Mouse (Mus musculus): ENCODE measurements around the gene Plpp7.

Gene Plpp7

DNA sequence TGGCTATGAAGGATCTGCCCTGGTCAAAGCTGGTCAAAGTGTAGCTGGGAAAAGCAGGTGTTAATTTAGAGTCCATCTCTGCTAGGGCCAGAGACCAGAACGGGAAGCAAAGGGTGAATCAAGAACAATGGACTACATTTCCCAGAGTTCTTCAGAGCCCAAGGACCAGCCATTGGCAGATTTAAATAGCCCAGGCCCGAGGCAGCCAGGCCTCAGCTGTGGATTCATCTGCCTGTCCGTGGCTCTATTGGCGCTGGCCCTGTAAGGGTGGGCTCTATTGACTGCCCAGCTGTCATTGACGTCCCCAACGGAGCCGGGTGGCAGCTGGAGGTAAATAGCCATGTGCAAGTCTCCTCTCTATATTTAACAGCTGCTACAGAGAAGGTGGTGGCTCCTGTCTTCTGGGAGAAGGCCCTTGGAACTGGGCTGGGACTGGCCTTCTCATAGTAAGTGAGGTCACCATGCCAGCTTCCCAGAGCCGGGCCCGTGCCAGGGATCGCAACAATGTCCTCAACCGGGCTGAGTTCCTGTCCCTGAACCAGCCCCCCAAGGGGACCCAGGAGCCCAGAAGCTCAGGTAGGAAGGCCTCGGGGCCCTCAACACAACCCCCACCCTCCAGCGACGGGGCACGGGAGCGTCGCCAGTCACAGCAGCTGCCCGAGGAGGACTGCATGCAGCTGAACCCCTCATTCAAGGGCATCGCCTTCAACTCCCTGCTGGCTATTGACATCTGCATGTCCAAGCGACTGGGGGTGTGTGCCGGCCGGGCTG lies at the start of gene Plpp7:
TSS of gene Plpp7 (plus strand) at position 178 of the 771 bp plus-strand sequence.
- in situ Hi-C loops (cut with MboI, MseI) = no loop called here

- in situ Hi-C loops (cut with MboI, MseI) = no loop called here
These were observed 49.3 kb upstream of the Plpp7 start for GRCm38 (mm10) chr2:32046009-32046408.

GRCm38 (mm10) chr2:32047323-32047722 lies 48.0 kb upstream of the Plpp7 start:
- in situ Hi-C loops (cut with MboI, MseI) = no loop called here

DNA sequence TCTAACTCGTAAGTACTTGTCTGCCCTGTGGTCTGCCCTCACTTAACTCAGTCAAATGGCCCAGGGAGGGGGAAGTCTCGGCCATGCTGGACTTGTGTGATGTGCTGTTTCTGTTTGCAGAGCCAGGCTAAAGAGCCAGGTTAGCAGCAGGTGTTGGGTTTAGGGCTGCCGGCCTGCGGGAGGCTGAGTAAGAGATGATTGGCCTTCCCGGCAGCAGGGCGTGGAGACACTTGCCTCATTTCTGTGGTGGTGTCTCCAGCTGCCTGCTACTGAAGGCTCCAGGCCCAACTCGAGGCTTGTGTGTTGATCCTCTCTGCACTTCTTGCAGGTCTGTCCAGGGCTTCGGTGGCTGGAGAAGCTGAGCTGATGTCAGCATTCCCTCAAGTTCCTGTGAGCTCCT lies 43.5 kb upstream of the Plpp7 start:
- in situ Hi-C loops (cut with MboI, MseI) = no loop called here

GRCm38 (mm10) chr2:32052418-32052817 lies 42.9 kb upstream of the Plpp7 start:
- in situ Hi-C loops (cut with MboI, MseI) = no loop called here

DNA sequence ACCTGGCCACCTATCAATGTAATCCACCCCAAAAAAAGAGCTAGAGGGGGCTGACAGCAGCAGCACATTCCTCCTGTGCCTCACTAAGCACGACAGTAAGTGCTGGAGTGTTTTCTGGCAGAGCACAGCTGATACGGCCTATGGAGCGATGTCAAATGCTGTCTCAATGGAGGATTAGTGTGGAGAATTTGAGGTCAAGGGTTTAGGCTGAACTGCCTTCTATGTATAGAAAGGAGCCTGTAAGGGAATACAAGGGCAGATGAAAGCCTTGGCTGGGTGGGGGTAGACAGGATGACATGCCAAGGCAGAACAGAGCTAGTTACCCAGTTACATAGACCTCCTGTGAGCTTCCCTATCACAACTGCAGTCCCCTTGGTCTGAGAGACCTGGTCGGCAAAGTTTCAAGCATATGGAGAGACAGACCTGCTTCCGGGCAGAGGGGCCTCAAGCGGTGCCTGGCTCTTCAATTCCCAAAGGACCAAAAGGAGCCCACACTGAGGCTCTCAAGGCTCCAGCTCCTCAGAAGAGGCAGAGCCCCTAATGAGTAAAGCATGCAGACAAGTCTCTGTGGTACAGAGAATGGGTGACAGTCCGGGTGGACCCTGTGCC lies 39.9 kb upstream of the Plpp7 start:
- in situ Hi-C loops (cut with MboI, MseI) = no loop called here

DNA sequence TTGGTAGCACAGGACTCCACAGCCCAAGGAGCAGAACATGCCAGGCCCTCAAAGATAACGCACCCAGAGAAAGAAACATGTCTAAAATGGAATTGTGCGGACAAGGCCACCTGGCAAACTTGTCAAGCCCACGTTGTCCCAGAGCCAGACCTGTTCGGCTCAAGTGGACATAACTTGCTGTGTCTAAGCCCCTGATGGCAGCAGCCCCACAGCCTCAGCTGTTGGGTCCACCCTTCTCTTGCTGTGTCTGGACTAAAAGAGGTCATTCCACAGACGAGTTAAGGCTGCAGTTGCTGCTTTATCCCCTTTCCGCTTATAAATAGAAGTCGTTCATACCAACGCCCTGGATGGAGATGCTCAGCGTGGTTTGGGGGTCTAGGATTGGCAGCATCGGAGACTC lies 38.8 kb upstream of the Plpp7 start:
- in situ Hi-C loops (cut with MboI, MseI) = no loop called here

- in situ Hi-C loops (cut with MboI, MseI) = no loop called here
These were observed 38.0 kb upstream of the Plpp7 start for GRCm38 (mm10) chr2:32057360-32057759.

- in situ Hi-C loops (cut with MboI, MseI) = no loop called here
These were observed 37.5 kb upstream of the Plpp7 start for GRCm38 (mm10) chr2:32057794-32058193.

- in situ Hi-C loops (cut with MboI, MseI) = no loop called here
These were observed 37.1 kb upstream of the Plpp7 start for GRCm38 (mm10) chr2:32058241-32058640.

DNA sequence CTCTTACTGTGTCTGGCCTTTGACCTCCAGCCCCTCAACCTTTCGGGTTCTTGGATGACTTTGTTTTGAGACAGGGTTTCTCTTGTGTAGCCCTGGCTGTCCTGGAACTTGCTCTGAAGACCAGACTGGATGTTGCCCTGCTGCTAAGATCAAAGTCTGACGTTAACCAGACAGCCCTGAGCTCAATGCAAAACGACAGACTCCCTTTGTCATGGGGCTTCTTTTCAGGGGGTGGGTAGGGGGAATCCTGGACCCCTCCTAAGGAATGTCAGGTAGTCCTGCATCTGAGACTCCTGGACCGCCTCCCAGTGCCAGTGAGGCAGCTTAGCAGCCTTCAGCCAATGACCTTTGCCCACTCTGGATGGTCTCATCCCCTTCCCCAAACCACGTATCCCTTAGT lies 36.6 kb upstream of the Plpp7 start:
- in situ Hi-C loops (cut with MboI, MseI) = no loop called here

DNA sequence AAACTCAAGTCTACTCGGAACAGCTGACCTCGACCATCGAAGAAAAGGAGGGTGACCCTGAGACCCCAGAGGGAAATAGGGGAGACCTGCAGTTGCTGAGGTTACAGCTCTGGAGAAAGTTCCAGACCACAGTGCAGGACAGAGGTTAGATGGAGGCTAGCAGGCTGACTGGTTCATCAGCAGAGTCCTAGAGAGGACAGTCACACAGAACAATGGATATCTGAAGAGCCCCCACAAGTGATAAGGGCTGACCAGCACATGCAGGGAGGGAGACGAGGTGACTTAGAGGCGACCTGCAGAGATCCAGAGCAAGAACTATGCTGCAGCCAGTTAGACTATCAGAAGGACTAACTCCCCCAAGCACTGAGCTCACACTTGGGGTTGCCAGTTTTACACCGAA lies 35.7 kb upstream of the Plpp7 start:
- in situ Hi-C loops (cut with MboI, MseI) = no loop called here

DNA sequence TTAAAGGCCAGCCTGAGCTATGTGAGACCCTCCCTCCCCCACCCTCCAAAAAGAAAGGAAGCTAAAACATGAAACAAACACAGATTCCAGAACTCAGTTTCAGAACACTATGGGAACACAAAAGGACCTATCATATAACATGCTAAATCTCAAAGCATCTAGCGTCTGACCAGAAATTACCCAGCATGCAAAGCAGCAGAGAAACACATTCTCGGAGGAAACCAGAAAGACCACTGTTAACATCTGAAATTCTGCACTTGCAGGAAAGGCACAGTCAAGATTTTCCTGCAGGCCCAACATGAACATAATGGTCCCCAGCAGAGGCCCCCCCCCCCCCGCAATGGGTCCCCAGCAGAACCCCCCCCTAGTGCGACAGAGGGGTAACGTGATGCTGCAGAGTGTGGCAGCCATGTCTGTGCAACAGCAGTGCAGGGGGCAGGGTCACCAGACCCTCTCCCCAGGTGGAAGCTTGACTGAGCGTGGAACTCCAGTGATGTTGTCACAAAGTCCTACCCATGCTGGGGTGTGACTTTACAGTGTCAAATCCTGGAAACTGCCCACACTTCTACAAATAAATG lies 35.0 kb upstream of the Plpp7 start:
- in situ Hi-C loops (cut with MboI, MseI) = no loop called here

DNA sequence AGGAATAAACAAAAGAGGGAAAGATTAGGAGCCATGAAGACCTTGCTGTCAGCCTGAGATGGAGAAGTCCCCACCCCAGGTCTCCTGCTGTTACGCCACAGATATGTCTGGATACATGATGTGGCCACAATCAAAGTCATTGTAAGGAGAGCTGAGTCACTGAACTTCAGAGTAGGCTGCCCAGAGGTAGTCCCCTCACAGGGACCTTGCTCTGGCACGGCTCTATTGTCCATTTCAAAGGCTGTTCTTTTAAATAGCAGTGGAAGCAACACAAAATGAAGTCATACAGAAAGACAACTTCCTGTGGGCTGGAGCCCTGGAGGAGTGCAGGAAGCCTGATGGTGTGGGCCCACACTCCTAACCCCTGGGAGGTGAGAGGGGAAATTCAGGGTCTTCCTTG lies 34.1 kb upstream of the Plpp7 start:
- in situ Hi-C loops (cut with MboI, MseI) = no loop called here

GRCm38 (mm10) chr2:32061722-32062505 lies 33.4 kb upstream of the Plpp7 start:
- in situ Hi-C loops (cut with MboI, MseI) = no loop called here

DNA sequence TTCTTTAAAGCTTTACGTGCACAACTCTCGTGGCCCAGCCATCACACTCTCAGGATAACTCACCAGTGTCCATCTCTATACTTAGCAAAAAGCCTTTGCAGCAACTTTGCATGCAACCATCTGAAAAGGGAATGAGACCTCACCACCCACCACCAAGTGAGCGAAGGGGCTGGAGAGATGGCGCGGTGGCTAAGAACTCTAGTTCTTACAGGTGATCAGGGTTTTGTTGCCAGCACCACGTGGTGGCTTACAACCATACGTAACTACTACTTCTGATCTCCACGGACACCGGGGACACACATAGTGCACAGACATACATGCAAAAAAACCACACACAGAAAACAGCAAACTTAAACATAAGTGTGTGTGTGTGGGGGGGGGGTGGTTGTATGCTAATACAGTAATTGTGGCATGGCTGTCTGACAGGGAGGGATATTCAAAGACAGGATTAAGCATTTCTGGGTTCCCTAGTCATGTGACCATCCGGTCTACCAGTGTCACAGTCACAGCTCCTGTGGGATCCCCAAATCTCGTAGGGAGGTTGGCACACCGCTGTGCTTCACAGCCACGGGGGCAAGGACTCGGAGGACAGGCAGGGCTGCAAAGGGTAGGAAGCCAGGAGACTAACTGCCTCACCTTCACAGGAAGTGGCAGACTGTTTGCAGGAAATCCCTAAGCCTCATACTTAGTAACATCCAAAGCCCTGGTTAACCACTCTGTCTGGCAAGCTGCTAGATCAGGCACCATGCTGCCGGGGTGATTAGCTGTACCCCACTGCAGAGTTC lies 32.5 kb upstream of the Plpp7 start:
- in situ Hi-C loops (cut with MboI, MseI) = no loop called here

DNA sequence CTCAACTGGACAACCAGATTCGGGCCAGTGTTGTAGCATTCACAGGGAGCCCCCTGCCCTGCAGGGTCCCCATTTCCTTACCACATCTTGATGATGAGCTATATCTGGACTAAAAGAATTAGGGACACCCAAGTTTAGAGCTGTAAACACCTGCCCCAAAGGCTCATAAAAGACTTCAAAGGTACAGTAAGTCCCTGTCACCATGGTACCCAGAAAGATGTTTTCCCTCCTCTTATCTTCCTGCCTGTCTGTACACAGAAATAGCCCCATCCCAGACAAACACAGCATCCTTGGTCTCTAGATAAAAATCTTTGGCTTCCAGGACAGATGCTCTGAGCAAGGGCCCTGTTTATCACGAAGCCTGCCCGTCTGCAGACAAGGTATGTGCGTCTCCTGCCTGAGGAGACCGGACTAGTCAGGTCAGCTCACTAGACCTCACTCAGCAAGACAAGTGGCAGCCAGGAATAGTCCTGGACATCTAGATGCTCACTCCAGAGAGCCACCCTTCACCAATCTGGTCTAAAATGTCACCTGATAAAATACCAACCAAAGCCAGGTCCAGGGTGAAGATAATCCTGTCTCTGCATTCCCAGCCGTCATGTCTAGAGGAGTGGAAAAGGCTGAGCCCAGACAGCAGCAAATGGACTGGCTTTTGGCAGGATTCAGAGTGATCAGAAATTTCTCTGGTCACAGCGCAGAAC lies 31.7 kb upstream of the Plpp7 start:
- in situ Hi-C loops (cut with MboI, MseI) = no loop called here

DNA sequence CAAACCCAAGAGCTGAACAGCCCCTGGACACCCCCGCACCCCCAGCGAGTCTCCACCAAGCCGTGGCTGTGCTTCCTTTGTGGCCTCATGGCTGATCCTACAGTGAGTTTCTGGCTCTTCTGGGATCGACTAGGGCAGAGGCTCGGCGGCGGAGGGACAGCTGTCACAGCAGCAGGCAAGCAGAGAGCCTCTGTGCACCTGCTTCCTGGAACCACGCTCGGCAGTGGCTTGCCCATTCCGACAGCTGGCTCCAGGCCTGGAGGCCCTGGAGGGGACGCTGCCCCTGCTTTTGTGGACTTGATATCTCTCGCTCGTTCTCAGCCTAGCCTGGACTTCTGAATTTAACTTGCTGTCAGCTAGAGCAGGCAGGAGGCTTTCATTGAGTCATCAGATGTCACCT lies 30.4 kb upstream of the Plpp7 start:
- in situ Hi-C loops (cut with MboI, MseI) = no loop called here

GRCm38 (mm10) chr2:32065371-32065791 lies 29.9 kb upstream of the Plpp7 start:
- in situ Hi-C loops (cut with MboI, MseI) = no loop called here

GRCm38 (mm10) chr2:32066005-32066404 lies 29.3 kb upstream of the Plpp7 start:
- in situ Hi-C loops (cut with MboI, MseI) = no loop called here
